Mouse (Mus musculus) gastrocnemius, adult 18-20 months (tissue): ENCODE measurements around the gene Mtnr1a. TPM values are rescaled to one million over a fixed set of nuclear protein-coding genes. Genes with fewer than 3 reads are reported as not detected.

Experiments
- DNase-seq: peaks from one replicate; pipeline ENCODE4 v3.0.0; 2021; ENCODE audit warnings: low spot score
- total RNA-seq, 2 experiments: library from RNA; stranded (reverse); gene quantifications; 2 replicates each; pipeline ENCODE4 v1.2.3; 2021

The Mtnr1a gene
- total RNA-seq, 2 experiments from 2014 or later, result not detected

- DNase-seq, result no peak
Observed at GRCm38 (mm10) chr8:45109371-45110063, 40.6 kb downstream of the Mtnr1a start.

- DNase-seq, result no peak
Observed at GRCm38 (mm10) chr8:45110064-45110812, 41.3 kb downstream of the Mtnr1a start.

- no peak for DNase-seq
Observed at GRCm38 (mm10) chr8:45110813-45111104, 41.8 kb downstream of the Mtnr1a start.

GRCm38 (mm10) chr8:45111820-45112219 is 42.9 kb downstream of the Mtnr1a start:
- DNase-seq, result no peak

- DNase-seq, result no peak
Observed at GRCm38 (mm10) chr8:45117588-45117987, 48.7 kb downstream of the Mtnr1a start.

- DNase-seq, result no peak
Observed at GRCm38 (mm10) chr8:45125680-45126079, 56.7 kb downstream of the Mtnr1a start.

Other genes with a start within 250 kb of the Mtnr1a start
- gene Fat1, start 133.7 kb upstream of the Mtnr1a start, total RNA-seq, result 1 to 10 TPM; 2.1 to 2.7 TPM
- not detected for gene F11, start 192.9 kb downstream of the Mtnr1a start, total RNA-seq
- gene Klkb1, start 225.7 kb downstream of the Mtnr1a start, total RNA-seq, result under 1 TPM in 1 of 2 experiments, not detected in 1; 0.07 TPM
- not detected for gene Gm45753, start 239.3 kb downstream of the Mtnr1a start, total RNA-seq